Mouse (Mus musculus): ENCODE measurements around the gene Flcn.

DNA sequence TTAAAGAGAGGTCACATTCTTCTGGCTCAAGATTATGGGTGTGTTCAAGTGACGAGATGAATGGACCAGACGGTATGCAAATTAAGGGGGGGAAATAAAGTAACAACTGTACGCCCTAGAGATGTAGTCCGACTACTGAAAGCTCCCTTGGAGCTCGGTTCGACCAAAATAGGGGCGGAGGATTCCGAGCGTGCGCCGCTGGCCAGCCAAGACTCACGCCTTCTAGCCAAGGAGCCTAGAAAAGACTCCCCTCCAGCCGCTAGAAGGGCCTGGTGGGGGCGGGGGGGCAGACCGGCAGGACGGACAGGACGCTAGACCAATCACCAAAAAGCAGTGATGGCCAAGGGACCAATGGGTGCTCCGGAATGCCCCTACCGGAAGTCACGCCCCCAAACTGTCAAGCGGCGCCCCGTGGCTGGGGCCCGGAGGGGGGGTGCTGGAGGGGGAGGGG, 29.2 kb upstream of the Flcn start, which contains the start of gene Nt5m:
- no peak for TF ChIP-seq CTCF (IDR thresholded peaks at IDR 0.05; ENCODE audit: control insufficient read depth, insufficient read depth, insufficient replicate concordance, low read depth, low read length)
- TF ChIP-seq POLR2A (IDR thresholded peaks at IDR 0.05; ENCODE audit: control insufficient read depth, low read depth, low read length): no peak; the same call in 1 of the 2 replicates
